Mouse (Mus musculus) cerebellum, adult 11-12 months (tissue): ENCODE data around the gene Tdp2.

ENCODE experiments used
- DNase-seq: peaks from one replicate; pipeline ENCODE4 v3.0.0; 2022

The Tdp2 gene

GRCm38 (mm10) chr13:24882411-24882810 lies 50.9 kb downstream of the Tdp2 start:
- no peak for DNase-seq

- no peak for DNase-seq
These were observed 58.1 kb downstream of the Tdp2 start for GRCm38 (mm10) chr13:24889554-24889953.
